Mouse (Mus musculus): ENCODE results near the gene Cpox. TPM values are rescaled to one million over a fixed set of nuclear protein-coding genes. Genes with fewer than 3 reads are reported as not detected.
A peak's percentile ranks its signal among the peaks of the same experiment; 100 is the strongest.
"Not testable (repeated sequence)": the region's sequence is repeated elsewhere in the genome, so short reads cannot be mapped to it uniquely, and the experiment has no call there.

The Cpox gene
- 20.3 and 26.5 TPM in 2 replicates for polyA plus RNA-seq (2012; rRNA removed)

DNA sequence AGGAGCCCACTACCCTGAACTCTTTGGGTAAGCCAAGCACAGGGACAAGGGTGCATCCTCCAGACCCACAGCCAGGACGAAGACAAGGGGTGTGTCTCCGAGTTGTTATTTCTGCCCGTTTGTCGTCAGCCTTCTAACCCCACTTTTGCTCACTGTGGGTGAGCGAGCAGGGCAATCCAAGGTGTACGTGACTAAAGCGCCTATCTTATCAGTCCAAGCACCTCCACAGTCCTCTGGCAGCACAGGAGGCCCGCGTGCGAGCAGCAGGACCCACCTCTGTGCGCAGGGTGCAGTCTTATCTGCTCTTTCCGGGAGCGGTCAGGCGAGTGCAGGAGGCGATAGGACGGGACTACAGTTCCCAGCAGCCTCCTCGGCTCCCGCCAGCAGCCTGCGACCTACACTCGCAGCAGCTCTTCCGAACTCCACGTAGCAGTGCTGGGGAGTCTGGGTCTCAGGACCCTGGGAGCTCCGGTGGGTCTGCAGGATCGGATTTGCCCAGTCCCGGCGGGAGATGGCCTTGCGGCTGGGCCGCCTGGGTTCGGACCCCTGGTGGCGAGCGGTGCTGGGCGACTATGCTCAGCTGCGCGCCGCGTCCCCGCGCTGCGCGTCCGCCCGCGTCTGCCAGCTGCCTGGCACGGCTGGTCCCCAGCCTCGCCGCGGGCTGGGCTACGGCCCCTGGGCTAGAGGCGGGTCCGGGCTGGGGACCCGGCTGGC lies at the start of gene Cpox:
Gene Cpox, plus strand, starts transcription at position 376 of the 714 bp plus-strand sequence.
- DNase-seq (ENCODE audit: low spot score) = peak; percentile 74

DNA sequence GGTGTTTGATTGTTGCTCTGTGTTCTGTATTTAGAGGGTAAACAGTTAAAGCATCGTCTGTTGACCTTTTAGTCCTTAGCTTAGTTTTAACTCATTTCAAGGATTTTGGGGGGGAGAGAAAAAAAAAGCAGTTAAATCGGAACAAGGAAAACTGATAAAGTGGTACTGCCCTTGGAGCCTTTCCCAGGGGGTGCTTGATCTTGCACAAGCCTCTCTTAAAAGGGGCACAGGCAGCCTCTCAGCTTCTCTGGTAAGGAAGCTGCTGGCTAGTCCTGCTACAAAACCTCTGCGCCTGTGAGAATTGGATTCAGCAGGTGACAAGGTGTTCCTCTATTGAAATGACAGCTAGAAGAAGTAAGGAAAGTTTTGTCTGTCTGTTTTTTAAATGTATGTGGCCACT lies 47.7 kb upstream of the Cpox start:
- DNase-seq (ENCODE audit: low spot score) = no peak

DNA sequence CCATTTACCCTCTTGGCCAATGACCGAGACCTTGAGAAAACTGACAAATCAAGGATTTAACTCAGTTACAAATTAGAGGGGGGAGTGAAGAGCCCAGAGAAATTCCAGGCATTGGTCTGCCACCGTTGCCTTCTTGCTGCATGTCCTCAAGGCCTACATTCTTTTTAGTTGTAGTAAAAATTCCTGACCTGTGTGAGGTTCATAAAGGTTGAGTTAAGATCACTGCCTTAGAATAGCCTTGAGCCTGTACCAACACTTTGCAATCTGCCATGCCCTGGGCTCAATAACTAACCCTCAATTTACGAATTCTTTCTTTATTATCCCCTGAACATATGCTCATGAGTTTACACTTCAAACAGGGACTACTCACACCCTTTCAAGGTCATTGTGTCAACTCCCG lies 47.0 kb upstream of the Cpox start:
- DNase-seq (ENCODE audit: low spot score) = no peak

DNA sequence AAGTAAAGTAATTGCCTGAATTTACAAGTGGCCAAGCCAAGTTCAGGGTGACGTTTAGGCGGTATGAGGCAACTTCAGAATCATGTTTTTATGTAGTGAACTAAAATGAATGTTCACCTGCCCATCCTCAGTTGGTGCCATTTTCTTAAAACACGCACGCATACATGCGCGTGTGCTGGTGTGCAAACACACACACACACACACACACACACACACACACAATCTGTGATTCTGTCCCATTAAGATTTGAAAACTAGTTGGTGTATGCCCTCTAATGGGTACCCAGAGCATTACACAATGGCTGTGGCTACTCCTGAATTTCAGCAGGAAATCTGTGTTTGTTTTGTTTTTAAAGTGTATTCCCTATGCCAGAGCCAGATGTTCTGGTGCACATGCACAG lies 46.1 kb upstream of the Cpox start:
- no peak for DNase-seq (ENCODE audit: low spot score)

DNA sequence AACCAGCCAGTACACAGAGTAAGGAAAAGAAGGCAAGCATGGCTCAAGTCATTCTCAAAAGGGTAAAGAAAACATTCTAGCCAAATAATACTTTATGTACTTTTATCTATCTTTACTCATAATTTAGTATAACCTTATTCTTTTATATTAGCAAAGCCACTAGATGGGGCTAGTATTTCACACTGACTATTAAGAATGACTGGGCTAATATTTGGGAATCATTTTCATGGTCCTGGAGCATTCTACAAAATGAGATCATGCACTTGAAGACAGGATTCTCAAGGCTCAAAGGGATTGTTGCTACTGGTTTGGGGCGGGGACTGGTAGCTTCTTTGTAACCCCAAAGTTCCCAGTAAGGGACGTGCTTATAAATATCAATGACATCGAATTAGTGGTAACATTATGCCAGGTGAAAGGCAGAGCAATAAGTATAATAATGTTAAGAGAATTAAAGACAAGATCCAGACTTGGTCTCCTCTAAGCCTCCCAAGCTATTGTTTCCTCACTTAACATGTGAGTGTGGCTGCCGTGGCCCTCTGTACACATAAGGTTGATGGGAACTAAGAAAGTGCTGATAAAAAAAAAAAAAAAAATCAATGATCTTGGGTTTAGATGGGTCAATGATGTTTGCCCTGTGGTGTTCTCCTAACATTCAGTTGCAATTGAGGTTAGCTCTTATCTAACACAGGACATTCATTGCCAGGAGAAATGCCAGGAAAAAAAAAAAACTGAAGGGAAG lies 42.3 kb upstream of the Cpox start:
- no peak for DNase-seq (ENCODE audit: low spot score)

DNA sequence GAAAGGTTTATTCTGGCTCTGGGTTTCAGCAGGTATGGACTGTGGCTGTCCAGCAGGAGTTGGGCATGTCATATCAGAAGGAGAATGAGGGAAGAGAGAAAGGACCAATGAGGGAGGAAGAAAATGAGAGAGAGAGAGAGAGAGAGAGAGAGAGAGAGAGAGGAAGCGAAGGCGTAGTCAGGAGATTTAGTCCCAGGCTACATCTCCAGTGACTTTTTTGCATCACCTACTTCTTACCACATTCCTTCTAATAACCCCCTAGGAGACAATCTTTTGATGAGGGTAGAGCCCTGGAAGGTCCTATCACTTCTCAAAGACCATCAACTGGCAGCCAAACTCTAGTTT lies 41.8 kb upstream of the Cpox start:
- no peak for DNase-seq (ENCODE audit: low spot score)

DNA sequence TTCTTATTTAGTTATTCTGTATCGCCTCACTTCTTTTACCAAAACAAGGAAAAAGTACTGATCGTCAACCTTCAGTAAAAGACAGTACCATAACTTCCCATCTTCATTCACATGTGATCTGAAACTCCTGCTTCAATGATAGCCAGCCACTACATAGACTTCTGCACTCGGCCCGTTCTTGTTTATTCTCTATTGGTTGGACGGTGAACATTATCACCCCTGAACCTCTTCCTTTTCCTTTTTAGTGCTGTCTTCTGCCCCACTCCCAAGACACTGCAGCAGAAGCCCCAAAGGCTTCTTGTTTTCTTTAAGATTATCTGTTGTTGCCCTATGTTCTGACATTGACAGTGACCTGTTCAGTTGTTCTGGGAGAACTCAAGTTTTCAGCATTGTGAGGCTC lies 41.1 kb upstream of the Cpox start:
- DNase-seq (ENCODE audit: low spot score) = no peak

DNA sequence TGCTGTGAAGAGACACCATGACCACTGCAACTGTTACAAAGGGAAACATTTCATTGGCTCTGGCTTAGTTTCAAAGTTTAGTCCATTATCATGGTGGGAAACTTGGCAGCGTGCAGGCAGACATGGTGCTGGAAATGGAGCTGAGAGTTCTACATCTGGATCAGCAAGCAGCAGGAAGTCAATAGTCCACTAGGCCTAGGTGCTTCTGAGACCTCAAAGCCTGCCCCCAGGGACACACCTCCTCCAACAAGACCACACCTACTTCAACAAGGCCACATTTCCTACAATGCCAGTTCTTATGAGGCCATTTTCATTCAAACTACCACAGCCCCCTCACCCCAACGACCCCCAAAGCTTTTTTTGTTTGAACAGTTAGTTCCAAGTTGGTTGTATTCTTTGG lies 40.4 kb upstream of the Cpox start:
- DNase-seq (ENCODE audit: low spot score) = no peak

DNA sequence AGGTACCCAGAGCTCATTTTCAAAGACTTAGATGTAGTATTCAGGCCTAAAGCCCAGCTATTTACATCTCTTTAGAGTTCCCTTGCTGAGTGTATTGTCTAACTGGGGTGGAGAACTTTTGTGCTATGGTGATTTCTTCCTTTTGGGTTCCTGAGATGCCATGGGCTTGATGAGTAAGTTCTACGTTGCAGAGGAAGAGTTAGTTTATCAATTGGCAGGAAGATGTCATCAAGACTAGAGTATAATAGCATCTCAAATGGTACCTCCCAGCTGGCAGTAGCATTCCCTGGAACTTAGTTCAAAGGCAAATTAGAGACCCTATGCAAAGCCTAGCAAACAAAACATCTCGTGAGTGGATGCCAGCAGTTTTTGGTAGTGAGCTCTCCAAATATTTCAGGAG lies 34.2 kb upstream of the Cpox start:
- no peak for DNase-seq (ENCODE audit: low spot score)

DNA sequence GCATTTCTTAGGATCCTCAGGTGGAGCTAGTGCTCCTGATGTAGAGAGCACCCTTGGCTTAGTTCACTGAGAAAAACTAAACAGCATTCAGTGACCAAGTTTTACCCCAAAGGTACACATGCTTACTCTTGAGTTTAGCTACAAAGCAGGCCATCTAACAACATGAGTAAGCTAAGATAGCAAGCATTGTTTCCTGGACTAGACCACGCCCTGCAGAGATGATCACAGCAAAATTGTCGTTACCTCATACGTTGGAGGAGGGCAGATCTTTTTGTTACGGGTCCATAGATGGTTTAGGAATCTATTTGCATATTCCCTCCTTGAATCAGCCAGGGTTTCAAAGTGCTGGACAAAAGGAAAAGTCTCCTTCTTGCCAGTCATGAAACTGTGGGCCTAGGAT lies 32.6 kb upstream of the Cpox start:
- no peak for DNase-seq (ENCODE audit: low spot score)

DNA sequence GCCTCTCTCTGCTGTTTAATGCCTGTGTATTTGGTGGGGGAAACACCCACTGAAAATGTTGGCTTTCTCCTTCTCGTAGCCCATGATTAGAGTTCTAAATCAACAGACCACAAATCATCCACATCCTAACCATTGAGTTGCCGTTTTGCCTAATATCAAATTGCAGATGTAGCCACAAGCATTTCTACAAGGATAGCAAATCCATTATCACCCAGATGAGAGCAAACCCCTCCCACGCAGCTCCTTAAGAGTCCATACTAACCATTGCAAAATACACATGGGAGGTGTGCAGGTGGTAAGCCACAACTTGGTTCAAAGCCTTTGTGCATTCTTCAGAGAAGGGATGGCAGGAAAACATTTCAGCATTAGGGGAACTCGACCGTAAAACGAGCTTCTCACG lies 32.1 kb upstream of the Cpox start:
- DNase-seq (ENCODE audit: low spot score) = no peak

DNA sequence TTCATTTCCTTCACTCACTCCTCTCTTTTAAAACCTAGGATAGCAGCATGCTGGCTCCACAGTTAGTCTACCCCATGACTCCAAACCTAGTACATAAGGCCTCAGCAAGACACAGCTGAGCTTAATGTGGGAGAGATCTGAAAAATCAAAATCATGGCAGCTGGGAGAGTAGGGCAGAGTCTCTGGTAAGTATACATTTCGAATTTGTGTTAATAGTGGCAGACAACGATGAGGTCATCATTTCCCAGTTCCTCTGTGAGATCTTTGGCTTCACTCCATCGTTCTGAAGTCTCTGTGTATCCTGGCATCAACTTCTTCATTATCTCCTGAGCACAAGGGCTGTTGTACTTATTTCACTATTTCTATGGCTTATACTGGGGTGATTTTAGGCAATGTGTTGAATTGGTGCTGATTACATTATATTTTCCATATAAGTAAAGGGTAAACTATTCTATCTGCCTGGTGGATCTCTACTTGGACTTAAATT lies 31.4 kb upstream of the Cpox start, which contains the start of gene E330017A01Rik:
Gene E330017A01Rik, minus strand, starts transcription at position 51 of the 487 bp plus-strand sequence.
- DNase-seq (ENCODE audit: low spot score) = no peak

DNA sequence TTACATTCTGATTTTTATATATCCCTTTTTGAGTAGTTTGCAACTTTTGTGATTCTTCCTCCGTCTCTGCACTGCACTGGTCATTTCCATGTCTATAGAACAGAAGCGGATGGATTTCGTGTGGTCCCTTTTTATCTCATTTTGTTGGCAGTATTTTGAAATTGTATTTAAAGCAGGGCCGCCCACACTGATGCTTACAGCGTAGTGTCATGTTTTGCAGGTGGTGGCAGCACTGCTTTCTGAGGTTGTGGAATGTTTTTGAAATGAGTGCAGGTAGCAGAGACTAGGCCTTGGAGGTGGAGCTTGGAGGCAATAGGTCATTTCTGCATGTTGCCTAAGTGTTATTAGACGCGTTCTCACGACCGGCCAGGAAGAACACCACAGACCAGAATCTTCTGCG lies 20.1 kb upstream of the Cpox start:
- no peak for DNase-seq (ENCODE audit: low spot score)

DNA sequence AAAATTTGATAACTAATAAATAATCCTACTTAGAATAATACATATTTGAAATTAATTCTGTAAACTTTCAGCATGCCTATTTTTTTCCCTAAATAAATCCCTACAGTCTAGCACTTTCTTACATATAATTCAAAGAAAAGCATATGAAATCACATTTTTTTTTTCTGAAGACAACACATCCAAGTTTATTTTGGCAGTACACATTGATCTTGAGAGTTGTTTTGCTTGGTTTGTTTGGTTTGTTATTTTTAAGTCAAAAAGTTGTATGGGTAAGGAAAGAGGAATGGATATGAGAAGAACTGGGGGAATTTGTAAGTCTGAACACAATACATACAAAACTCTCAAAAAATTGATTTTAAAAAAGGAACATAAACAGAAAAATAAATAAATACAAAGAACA lies 14.3 kb upstream of the Cpox start:
- no peak for DNase-seq (ENCODE audit: low spot score)

DNA sequence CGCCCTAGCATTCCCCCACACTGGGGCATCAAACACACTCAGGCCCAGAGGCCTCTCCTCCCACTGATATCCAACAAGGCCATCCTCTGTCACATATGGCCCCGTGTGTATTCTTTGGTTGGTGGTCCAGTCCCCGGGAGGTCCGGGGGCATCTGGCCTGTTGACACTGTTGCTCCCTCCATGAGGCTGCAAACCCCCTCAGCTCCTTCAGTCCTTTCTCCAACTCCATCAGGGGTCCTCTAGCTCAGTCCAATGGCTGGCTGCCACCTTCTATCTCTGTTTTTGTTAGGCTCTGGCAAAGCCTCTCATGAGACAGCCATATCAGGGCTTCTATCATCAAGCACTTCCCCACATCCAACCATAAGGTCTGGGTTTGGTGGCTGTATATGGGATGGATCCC lies 13.6 kb upstream of the Cpox start:
- no peak for DNase-seq (ENCODE audit: low spot score)

DNA sequence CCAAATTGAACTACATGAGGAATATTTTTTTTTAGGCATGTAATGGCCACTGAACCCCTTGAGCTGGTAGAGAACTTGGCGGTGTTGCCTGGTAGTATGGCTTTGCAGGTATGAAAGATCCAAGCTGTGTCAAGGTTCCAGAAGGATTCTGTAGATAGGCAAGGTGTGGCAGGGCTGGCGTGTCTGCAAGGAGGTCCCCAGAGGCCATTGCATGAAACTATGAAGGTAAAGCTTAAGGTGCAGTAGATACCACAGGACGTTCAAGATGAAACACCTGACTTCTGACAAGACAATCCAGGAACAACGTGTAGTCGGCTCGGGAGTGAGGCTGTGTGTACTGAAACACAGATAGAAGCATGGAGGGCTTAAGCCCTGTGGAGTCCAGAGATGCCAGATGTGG lies 11.4 kb upstream of the Cpox start:
- no peak for DNase-seq (ENCODE audit: low spot score)

DNA sequence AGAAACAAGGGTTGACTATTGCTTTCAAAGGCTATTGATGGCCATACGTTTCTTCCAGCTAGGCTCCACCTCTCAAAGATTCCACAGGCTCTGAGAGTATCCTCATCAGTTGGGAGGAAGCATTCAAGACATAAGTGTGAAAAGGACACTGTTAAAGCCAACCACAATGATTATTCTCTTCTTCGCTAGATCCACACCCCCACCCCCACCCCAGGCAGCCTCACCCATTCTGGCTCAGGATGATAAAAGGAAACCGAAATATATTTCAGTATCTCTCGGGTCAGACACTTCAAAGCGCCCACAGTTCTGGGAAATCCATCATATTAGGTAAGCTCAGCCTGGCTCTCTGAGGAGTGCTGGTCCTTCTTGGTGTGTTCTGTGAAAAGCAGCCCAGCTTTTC lies 8.3 kb upstream of the Cpox start:
- no peak for DNase-seq (ENCODE audit: low spot score)

DNA sequence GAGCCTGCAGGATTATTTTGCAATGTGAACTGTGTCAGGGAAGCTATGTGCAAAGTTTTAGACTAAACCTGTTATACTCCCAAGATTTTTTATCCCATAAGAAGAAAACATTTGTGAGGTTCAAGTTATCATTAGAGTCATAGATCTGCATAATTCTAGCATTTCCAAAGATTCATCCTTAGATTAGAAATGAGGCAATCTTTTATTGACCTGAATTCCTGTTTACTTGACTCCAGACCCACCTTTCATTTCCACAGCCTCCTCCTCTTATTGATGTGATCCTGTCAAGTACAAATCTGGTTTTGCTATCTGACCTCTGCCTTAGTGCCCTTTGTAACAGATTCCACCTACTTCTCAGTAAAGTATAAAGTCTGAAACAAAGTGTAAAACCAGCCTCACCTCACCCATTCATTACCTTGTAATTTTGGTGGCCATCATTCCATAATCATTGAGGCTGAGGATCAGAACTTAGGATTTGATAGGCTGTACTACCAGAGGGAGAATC lies 7.8 kb upstream of the Cpox start:
- DNase-seq (ENCODE audit: low spot score) = no peak

DNA sequence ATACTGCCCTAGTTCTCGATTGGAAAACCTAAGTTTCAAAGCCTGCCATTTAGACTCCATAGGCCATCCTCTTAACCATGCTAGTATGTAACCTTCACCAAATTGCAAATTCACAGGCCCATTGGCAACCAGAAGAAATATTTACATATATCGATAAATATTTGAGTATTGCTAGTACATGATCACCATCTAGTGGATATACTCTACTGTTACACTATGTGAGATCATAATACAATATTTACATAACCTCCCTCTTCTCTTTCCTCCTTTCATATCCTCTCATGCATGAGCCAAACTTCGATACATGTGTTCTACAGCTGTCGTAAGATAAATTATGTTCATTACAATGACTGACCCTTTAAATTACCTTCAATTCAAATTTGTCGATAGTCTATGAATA lies 7.1 kb upstream of the Cpox start:
- DNase-seq (ENCODE audit: low spot score) = no peak

DNA sequence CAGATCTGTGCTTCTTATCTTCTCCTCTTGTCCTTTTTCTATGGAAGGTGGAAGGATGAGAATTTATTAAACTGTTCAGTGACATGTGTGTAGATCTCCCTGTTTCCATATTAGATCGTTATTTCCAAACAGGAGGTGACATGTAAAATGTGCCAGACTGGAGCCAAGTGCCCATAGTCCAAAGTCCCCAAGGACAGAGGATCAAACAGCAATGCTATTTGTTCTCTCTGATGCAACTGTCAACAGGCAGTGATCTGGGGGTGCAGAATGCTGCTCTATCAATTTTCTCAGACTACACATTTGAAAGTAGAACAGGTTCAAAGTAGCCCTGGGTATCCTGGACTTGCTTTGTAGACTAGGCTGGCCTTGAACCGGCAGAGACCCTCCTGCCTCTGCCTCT lies 6.3 kb upstream of the Cpox start:
- DNase-seq (ENCODE audit: low spot score) = no peak

DNA sequence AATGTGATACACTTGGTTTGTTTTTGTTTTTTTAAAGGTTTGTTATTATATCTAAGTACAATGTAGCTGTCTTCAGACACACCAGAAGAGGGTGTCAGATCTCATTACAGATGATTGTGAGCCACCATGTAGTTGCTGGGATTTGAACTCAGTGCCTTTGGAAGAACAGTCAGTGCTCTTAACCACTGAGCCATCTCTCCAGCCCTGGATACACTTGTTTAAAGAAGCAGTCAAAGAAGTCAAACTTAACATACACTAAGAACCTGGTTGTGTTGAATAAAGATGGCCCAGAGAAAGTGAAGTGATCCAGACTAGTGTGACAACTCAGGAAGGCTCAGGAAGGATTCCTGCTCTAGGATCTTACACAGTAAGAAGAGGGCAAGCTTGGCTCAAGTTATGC lies 5.0 kb upstream of the Cpox start:
- DNase-seq (ENCODE audit: low spot score) = not testable (repeated sequence)

DNA sequence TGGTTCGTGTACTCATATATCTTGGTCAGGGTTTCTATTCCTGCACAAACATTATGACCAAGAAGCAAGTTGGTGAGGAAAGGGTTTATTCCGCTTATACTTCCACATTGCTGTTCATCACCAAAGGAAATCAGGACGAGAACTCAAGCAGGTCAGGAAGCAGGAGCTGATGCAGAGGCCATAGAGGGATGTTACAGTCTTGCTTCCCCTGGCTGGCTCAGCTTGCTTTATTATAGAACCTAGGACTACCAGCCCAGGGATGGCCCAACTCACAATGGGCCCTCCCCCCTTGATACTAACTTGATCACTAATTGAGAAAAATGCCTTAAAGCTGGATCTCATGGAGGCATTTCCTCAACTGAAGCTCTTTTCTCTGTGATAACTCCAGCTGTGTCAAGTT lies 3.4 kb upstream of the Cpox start:
- not testable (repeated sequence) for DNase-seq (ENCODE audit: low spot score)

DNA sequence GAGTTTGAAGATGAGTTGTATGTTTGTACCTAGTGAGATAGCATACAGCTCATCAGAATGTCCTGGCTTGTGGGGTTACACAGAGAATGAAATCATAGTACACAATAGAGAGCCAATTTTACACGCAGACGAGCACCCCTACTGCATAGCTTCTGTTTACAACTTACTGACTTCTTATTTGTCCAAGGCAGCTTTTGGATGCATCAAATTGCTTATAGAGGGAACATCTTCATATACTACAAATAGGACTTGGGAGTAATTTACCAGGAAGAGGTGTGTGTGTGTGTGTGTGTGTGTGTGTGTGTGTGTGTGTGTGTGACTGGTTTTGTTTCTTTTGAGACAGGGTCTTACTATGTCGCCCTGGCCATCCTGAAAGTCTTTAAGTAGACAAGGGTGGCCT lies 1.5 kb upstream of the Cpox start:
- DNase-seq (ENCODE audit: low spot score) = no peak

All from urinary bladder, adult 2 months (tissue).